Mouse (Mus musculus): ENCODE data around the gene Pramel5. TPM values are rescaled to one million over a fixed set of nuclear protein-coding genes. Genes with fewer than 3 reads are reported as not detected.
"Not testable (repeated sequence)": the region's sequence is repeated elsewhere in the genome, so short reads cannot be mapped to it uniquely, and the experiment has no call there.

Gene Pramel5
- not detected in 2 replicates for polyA plus RNA-seq (2012; rRNA removed)

DNA sequence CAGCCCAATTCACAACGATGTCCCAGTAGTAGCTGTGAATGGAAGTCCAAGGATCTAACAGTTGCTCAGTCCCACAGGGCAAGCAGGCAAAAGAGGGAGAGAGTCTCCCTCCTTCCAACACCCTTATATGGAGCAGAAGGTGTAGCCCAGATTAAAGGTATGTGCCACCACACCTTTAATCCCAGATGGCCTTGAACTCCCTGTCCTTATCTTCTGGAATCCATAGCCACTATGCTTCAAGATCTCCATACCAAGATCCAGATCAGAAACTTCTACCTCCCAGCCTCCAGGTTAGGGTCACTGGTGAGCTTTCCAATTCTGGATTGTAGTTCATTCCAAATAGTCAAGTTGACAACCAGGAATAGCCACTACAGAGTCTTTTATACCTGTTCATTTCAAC lies at the start of gene Pramel5:
TSS of gene Pramel5 (minus strand) at position 101 of the 400 bp plus-strand sequence.
- H3K4me1 ChIP-seq (replicated peaks; ENCODE audit: control insufficient read depth, insufficient read depth, low read length); H3K27me3 ChIP-seq (ENCODE audit: control insufficient read depth, insufficient read depth, low read length); H3K36me3 ChIP-seq (ENCODE audit: control insufficient read depth, insufficient read depth, low read length); H3K27ac ChIP-seq (ENCODE audit: control insufficient read depth, insufficient read depth, low read length); H3K4me3 ChIP-seq (ENCODE audit: control insufficient read depth, insufficient read depth, low read length); DNase-seq: not testable (repeated sequence)
- 85% methylated on average over 1 of the region's 1 CpGs for WGBS

DNA sequence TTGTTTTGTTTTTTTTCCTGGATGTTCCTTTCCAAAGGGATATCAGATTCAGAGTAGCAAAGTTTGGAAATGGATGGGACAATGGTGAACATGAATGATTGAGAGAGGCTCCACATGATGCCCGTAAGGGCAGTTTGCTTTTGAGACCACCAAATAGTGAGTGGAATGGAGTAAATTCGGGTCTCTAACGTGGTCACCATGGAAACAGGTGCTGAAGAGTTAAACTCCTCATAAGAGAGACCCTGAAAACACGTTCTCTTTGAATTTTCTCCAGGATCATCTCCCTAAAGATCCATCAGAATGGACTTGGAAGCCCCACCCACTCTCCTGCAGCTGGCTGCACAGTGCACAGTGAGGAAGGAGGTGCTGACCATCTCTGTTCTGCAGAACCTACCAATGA lies 49.7 kb upstream of the Pramel5 start, which contains the start of gene Gm13128:
TSS of gene Gm13128 (plus strand) at position 301 of the 400 bp plus-strand sequence.
- not testable (repeated sequence) for H3K4me3 ChIP-seq (ENCODE audit: control insufficient read depth, insufficient read depth, low read length); DNase-seq; H3K27ac ChIP-seq (ENCODE audit: control insufficient read depth, insufficient read depth, low read length); H3K27me3 ChIP-seq (ENCODE audit: control insufficient read depth, insufficient read depth, low read length); H3K36me3 ChIP-seq (ENCODE audit: control insufficient read depth, insufficient read depth, low read length); H3K4me1 ChIP-seq (replicated peaks; ENCODE audit: control insufficient read depth, insufficient read depth, low read length)
- 71% methylated on average over 4 of the region's 4 CpGs for WGBS

DNA sequence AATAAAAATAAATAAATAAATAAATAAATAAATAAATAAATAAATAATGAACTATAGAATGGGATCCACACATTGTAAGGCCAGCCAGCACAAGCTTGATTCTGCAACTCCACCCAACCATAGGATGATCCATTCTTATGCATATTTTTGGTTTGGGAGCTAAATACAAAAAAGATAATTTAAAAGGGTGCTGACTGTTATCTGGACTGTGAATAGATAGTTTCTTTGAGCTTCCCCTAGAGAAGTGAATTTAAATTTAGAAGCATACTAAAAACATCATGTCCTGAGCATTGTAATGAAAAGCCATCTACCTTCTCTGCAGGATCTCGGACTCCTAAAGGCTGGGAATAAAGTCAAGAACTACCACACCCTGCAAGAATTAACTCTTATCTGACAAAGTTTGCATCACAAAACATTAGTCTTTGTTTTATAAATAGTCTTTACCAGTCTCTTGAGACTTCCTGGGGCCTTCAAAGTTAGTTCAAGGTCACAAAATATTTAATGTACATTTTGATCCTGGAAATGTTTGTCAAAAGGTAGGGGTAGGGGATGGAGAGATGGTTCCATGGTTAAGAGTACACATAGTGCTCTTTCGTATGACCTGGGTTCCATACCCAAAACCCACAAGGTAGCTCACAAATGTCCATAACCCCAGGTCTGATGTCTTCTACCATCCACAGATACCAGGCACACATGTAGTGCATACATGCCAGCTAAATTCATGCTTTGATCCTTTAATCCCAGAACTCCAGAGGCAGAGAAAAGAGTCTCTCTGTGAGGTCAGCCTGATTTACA lies 32.6 kb upstream of the Pramel5 start:
- WGBS: 90% methylated on average over 2 of the region's 2 CpGs
- H3K4me3 ChIP-seq (ENCODE audit: control insufficient read depth, insufficient read depth, low read length); DNase-seq; H3K4me1 ChIP-seq (replicated peaks; ENCODE audit: control insufficient read depth, insufficient read depth, low read length); H3K27me3 ChIP-seq (ENCODE audit: control insufficient read depth, insufficient read depth, low read length); H3K27ac ChIP-seq (ENCODE audit: control insufficient read depth, insufficient read depth, low read length); H3K36me3 ChIP-seq (ENCODE audit: control insufficient read depth, insufficient read depth, low read length): not testable (repeated sequence)

DNA sequence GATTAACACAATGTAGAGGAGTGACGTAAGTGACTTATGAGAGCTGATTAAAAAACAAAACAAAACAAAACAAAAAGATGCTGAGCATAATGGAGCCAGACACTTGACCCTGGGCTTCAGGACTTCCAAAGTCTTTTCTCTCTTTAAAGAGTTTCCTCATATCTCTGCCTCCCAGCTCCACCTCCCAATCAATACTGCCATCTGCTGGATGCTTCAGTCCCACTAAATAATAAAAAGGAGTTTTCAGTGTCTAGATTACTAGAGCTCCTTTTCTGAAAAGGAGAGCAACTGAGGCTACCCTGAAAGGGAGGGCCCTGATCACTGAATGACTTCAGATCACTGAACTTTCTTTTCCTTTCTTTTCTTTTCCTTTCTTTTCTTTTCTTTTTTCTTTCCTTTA lies 19.1 kb upstream of the Pramel5 start:
- 67% methylated on average over 1 of the region's 1 CpGs for WGBS
- not testable (repeated sequence) for DNase-seq; H3K27me3 ChIP-seq (ENCODE audit: control insufficient read depth, insufficient read depth, low read length); H3K27ac ChIP-seq (ENCODE audit: control insufficient read depth, insufficient read depth, low read length); H3K4me1 ChIP-seq (replicated peaks; ENCODE audit: control insufficient read depth, insufficient read depth, low read length); H3K36me3 ChIP-seq (ENCODE audit: control insufficient read depth, insufficient read depth, low read length); H3K4me3 ChIP-seq (ENCODE audit: control insufficient read depth, insufficient read depth, low read length)

GRCm38 (mm10) chr4:144254768-144255167 lies 25.5 kb downstream of the Pramel5 start:
- not testable (repeated sequence) for H3K27ac ChIP-seq (ENCODE audit: control insufficient read depth, insufficient read depth, low read length); H3K4me1 ChIP-seq (replicated peaks; ENCODE audit: control insufficient read depth, insufficient read depth, low read length); H3K27me3 ChIP-seq (ENCODE audit: control insufficient read depth, insufficient read depth, low read length); DNase-seq; H3K4me3 ChIP-seq (ENCODE audit: control insufficient read depth, insufficient read depth, low read length); H3K36me3 ChIP-seq (ENCODE audit: control insufficient read depth, insufficient read depth, low read length)

Other genes starting within 250 kb of the Pramel5 start
- not detected in 2 replicates for gene Pramel4, start 221.4 kb downstream of the Pramel5 start, polyA plus RNA-seq (2012; rRNA removed)
- not detected in 2 replicates for gene Gm13102, start 174.0 kb downstream of the Pramel5 start, polyA plus RNA-seq (2012; rRNA removed)
- not detected in 2 replicates for gene Oog3, start 117.8 kb downstream of the Pramel5 start, polyA plus RNA-seq (2012; rRNA removed)
- not detected in 2 replicates for gene Oog2, start 89.8 kb downstream of the Pramel5 start, polyA plus RNA-seq (2012; rRNA removed)
- not detected in 2 replicates for gene C87977, start 67.2 kb downstream of the Pramel5 start, polyA plus RNA-seq (2012; rRNA removed)
- not detected in 2 replicates for gene Gm13128, start 49.8 kb upstream of the Pramel5 start, polyA plus RNA-seq (2012; rRNA removed)
- gene Gm13119, start 77.5 kb upstream of the Pramel5 start, polyA plus RNA-seq (2012; rRNA removed): not detected in 2 replicates
- not detected in 2 replicates for gene Pramef20, start 97.4 kb upstream of the Pramel5 start, polyA plus RNA-seq (2012; rRNA removed)
- gene Pramef12, start 128.0 kb upstream of the Pramel5 start, polyA plus RNA-seq (2012; rRNA removed): 0.08 and 0.55 TPM in 2 replicates
- gene 1700012P22Rik, start 158.3 kb upstream of the Pramel5 start, polyA plus RNA-seq (2012; rRNA removed): 0.18 TPM in 1 of 2 replicates, not detected in the other
- gene Gm9944, start 172.8 kb upstream of the Pramel5 start, polyA plus RNA-seq (2012; rRNA removed): not detected in 2 replicates
- gene Aadacl3, start 183.3 kb upstream of the Pramel5 start, polyA plus RNA-seq (2012; rRNA removed): not detected in 2 replicates
- 0.09 TPM in 1 of 2 replicates, not detected in the other for gene 9430007A20Rik, start 239.3 kb upstream of the Pramel5 start, polyA plus RNA-seq (2012; rRNA removed)

Data from thymus, adult 2 months (tissue).